Mouse (Mus musculus): Measurements from ENCODE around the gene Gm21767.
"Not testable (repeated sequence)": the region's sequence is repeated elsewhere in the genome, so short reads cannot be mapped to it uniquely, and the experiment has no call there.

Gm21767 gene

GRCm38 (mm10) chrY:13941438-13941837, at the start of gene Gm21767:
Gm21767 (plus strand) TSS chrY:13941738.
- not testable (repeated sequence) for DNase-seq (ENCODE audit: inconsistent age in 2 of 2, low spot score in 1 of 2)
